Mouse (Mus musculus) megakaryocyte, embryonic 14.5 days (primary cell): Measurements from ENCODE around the gene Ncmap. TPM values are rescaled to one million over a fixed set of nuclear protein-coding genes. Genes with fewer than 3 reads are reported as not detected.
A peak's percentile ranks its signal among the peaks of the same experiment; 100 is the strongest.

ENCODE experiments used
- H3K27me3 ChIP-seq: replicated peaks from 2 replicates; pipeline ENCODE3; 2012; ENCODE audit warnings: inconsistent platforms
- H3K36me3 ChIP-seq: replicated peaks from 2 replicates; pipeline ENCODE3; 2012; ENCODE audit warnings: low read length, inconsistent platforms, mixed read lengths
- H3K4me1 ChIP-seq: 2 replicates; pipeline ENCODE4 v1.6.1; 2012; ENCODE audit warnings: inconsistent platforms
- H3K4me3 ChIP-seq: replicated peaks from 2 replicates; pipeline ENCODE3; 2012; ENCODE audit warnings: moderate library complexity, mild to moderate bottlenecking, inconsistent platforms
- H3K9me3 ChIP-seq: 2 replicates; pipeline ENCODE4 v1.6.1; 2012; ENCODE audit warnings: inconsistent platforms
- FLI1 ChIP-seq: IDR thresholded peaks from 2 replicates; pipeline ENCODE4 v1.6.1; 2012; ENCODE audit warnings: low read length, inconsistent platforms, mixed read lengths
- GATA1 ChIP-seq: IDR thresholded peaks from 3 replicates; pipeline ENCODE4 v1.6.1; 2012; ENCODE audit warnings: mixed read lengths, low read length, inconsistent platforms, borderline replicate concordance
- polyA plus RNA-seq: library from polyadenylated mRNA; stranded (reverse); fragments of >175 nt; gene quantifications from 2 replicates; pipeline ENCODE4 v1.2.3, GENCODE M21; 2012; ENCODE audit warnings: low replicate concordance; ENCODE audit not compliant: insufficient read depth

Ncmap gene
- polyA plus RNA-seq, 1 experiment: 2.2 TPM

DNA sequence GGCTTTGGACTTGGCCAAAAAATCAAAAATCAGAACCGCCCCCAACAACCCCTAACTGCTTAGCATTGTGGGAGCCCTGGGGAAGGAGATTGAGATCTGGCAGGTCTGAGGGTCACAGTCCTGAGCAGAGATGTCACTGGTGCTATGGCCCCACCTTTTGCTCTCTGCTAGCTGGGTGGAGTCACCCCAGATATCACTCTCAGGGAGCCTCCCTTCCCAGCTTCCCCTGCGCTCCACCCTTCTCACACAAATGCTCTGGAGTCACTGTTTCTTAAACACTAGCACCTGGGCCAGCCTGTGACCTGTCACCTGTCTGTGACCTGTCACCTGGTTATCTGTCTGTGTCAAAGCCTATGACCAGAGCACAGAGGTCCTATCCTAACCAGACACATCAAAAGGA, 6.9 kb upstream of the Ncmap start:
- no peak overlapping the region for H3K4me3 ChIP-seq
- H3K9me3 ChIP-seq: peaks cover 4% of the 10 kb centered on the region; the same call in 1 of the 2 replicates
- peaks cover 26% of the 10 kb centered on the region for H3K36me3 ChIP-seq
- peaks cover 5% of the 10 kb centered on the region for H3K27me3 ChIP-seq
- peaks cover 27% of the 10 kb centered on the region for H3K4me1 ChIP-seq
- TF ChIP-seq GATA1 (no peak), FLI1 (no peak)

DNA sequence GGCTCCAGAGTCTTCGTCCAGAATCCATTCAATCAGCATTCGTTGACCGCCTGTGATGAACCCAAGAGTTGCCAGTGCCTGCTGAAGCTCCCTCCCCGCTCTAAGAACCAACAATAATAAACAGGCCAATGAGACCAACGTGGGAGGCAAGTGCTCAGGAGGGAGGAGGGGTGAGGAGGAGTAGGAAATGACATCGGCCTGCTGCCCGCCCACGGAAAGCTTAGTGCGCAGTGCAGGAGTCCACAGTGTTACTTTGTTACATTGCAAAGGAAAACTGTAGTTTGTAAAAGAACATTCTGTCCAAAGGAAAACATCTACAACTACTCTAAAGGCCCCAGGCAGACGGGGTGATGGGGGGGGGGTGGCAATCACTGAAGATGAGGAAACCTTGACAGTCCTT, 6.0 kb upstream of the Ncmap start:
- no peak overlapping the region for H3K4me3 ChIP-seq
- peaks cover 10% of the 10 kb centered on the region for H3K27me3 ChIP-seq
- H3K4me1 ChIP-seq: peaks cover 27% of the 10 kb centered on the region
- no peaks in the 10 kb centered on the region for H3K9me3 ChIP-seq
- no peak for TF ChIP-seq FLI1
- TF ChIP-seq GATA1: no peak
- peaks cover 19% of the 10 kb centered on the region for H3K36me3 ChIP-seq

DNA sequence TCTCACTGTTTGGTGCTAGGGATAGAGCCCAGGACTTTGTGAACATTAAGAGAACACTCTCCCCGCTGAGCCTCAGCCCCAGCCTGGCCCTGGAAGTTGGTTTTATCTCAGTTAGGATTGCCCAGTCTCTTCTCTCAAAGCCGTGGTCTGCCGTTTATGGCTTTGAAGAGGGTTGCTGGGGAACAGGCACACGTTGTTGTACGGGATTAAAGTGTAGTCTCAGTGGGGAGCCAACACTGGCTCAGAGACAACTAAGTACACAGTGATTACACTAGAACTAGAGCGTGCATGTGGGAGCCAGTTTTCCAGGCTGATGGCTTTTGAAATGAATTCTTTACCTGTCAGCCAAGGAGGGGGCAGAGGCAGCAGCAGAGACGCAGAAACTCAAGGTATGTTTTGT, 3.9 kb upstream of the Ncmap start:
- Histone ChIP-seq H3K4me3 (no peak overlapping the region), H3K36me3 (peaks cover 12% of the 10 kb centered on the region), H3K27me3 (peaks cover 28% of the 10 kb centered on the region), H3K9me3 (no peaks in the 10 kb centered on the region), H3K4me1 (peaks cover 39% of the 10 kb centered on the region)
- TF ChIP-seq FLI1 (no peak), GATA1 (no peak)

DNA sequence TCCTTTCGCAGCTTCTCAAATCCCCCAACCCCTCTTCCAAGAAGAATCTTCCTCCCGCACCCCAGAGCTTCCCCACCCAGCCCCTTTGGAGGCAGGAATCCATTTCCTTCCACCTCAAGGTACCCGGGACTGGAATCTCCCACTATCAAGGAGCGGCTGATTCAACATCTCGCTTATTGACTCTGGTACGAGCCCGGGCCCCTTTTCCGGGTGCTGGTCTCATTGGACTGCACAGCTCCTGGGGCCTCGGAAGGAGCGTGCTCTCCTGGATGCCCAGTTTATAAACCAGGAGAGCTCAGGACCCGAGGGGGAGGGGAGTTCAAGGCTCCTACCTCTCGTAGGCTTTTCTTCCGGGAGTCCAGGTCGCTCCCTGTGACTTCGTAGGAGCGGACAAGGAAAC, 476 bp downstream of the Ncmap start:
- H3K36me3 ChIP-seq: peaks cover under 1% of the 10 kb centered on the region
- H3K4me1 ChIP-seq: peaks cover 27% of the 10 kb centered on the region
- H3K4me3 ChIP-seq: peak overlapping the region; percentile 84
- TF ChIP-seq FLI1 (no peak), GATA1 (no peak)
- peaks cover 59% of the 10 kb centered on the region for H3K27me3 ChIP-seq
- H3K9me3 ChIP-seq: peaks cover 15% of the 10 kb centered on the region

DNA sequence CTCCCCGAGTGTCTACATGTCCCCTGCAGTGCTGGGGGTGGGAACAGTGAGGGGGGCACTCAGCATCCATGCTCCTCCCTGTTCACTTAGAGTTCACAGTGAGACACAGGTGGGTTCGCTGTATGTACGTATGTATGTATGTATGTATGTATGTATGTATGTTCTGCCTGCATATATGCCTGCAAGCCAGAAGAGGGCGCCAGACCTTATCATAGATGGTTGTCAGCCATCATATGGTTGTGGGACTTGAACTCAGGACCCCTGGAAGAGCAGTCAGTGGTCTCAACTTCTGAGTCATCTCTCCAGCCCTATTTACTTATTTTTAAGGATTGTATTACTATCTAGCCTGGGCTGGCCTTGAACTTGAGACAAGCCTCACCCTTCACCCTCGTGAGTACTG, 1.7 kb downstream of the Ncmap start:
- peaks cover 67% of the 10 kb centered on the region for H3K27me3 ChIP-seq
- H3K9me3 ChIP-seq: peaks cover 19% of the 10 kb centered on the region
- H3K4me1 ChIP-seq: peaks cover 17% of the 10 kb centered on the region
- peak overlapping the region; percentile 24 for H3K4me3 ChIP-seq
- TF ChIP-seq FLI1 (no peak), GATA1 (no peak)
- no peaks in the 10 kb centered on the region for H3K36me3 ChIP-seq

DNA sequence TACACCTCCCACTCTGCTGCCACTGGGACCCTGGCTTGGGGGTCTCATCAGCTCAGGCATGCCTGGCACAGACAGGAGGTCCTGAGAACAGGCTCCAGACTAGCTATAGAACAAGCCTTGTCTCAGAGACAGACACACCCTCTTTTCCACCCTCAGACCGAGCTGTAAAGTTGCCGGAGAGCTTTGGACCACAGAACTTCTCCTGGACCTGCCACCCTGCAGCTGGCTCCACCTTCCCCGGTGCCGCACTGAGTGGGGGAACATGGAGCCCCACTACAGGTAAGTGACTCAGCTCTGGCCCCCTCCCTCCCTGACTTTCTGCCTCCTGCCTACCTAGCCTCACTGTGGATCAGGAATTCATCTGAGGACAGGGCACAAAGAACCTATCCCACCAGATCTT, 2.7 kb downstream of the Ncmap start:
- Histone ChIP-seq H3K9me3 (peaks cover 19% of the 10 kb centered on the region), H3K27me3 (peaks cover 70% of the 10 kb centered on the region), H3K4me1 (peaks cover 12% of the 10 kb centered on the region), H3K4me3 (no peak overlapping the region), H3K36me3 (no peaks in the 10 kb centered on the region)
- TF ChIP-seq FLI1 (no peak), GATA1 (no peak)

DNA sequence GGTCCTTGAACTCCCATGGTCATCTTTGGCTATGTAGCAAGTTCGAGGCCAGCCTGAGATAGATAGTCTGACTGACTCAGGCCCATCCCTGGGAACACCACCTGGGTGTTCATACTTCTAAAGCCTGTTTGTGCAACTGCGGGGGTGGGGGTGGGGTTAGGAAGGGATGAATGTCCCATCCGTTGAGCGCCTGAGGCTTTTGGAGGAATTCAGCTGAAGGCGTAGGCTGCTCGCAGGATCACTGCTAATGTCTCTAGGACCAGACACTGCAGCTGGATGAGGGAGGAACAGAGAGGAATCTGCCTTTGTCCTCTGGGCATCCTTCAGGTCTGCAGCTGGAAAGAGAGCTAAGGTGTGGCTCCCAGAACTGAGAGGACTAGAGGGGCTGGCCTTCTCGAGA, 3.4 kb downstream of the Ncmap start:
- Histone ChIP-seq H3K27me3 (peaks cover 70% of the 10 kb centered on the region), H3K4me3 (no peak overlapping the region), H3K4me1 (peaks cover 12% of the 10 kb centered on the region), H3K36me3 (no peaks in the 10 kb centered on the region), H3K9me3 (peaks cover 19% of the 10 kb centered on the region)
- TF ChIP-seq FLI1 (no peak), GATA1 (no peak)

DNA sequence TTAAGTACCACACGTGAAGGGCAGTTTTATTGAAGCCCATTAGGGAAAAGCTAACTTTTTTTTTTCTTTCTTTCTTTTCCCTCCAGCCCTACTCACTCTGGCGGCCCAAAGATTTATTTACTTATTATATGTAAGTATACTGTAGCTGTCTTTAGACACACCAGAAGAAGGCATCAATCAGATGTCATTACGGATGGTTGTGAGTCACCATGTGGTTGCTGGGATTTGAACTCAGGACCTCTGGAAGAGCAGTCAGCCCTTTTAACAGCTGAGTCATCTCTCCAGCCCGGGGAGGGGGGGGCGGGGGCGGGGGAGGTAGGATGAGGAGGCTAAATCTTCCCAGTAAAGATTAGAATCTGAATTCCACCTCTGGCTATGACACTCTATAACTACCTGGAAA, 4.6 kb downstream of the Ncmap start:
- Histone ChIP-seq H3K4me1 (peaks cover 10% of the 10 kb centered on the region), H3K9me3 (peaks cover 24% of the 10 kb centered on the region), H3K36me3 (no peaks in the 10 kb centered on the region), H3K27me3 (peaks cover 64% of the 10 kb centered on the region), H3K4me3 (no peak overlapping the region)
- TF ChIP-seq GATA1: no peak
- no peak for TF ChIP-seq FLI1

DNA sequence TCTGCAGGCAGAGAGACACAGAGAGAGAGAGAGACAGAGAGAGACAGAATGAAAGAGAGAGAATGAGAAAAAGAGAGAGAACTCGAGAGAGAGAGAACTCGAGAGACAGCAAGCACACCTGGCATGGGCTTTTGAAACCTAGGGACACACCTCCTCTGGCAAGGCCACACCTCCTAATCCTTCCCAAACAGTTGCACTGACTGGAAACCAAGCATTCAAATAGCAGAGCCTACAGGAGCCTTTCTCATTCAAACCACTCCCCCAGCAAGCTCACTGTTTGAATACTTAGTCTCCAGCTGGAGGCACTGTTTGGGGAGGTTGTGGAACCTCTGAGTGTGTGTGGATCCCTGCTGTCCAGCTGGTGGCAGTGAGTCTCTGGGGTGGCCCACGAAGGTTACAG, 5.2 kb downstream of the Ncmap start:
- Histone ChIP-seq H3K4me3 (no peak overlapping the region), H3K36me3 (no peaks in the 10 kb centered on the region), H3K4me1 (peaks cover 4% of the 10 kb centered on the region), H3K27me3 (peaks cover 64% of the 10 kb centered on the region), H3K9me3 (peaks cover 27% of the 10 kb centered on the region)
- no peak for TF ChIP-seq FLI1
- no peak for TF ChIP-seq GATA1

DNA sequence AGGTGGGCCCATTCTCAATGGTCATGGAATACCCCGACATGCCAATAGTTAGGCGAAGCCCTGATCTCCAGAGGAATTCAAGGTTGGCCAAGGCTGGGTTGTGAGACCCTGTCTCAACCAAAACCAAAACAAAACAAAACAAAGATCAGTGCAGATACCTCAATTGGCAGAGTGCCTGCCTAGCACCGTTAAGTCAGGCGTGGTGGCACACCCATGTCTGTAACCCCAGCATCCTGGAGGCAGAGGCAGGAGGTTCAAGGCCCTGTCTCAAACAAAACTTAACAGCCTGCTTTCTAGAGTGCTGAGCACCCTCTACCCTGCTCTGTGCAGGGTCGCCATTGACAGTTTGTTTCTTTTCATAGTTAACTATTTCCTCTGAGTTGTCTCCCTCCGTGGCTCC, 7.0 kb downstream of the Ncmap start:
- Histone ChIP-seq H3K4me3 (no peak overlapping the region), H3K9me3 (peaks cover 24% of the 10 kb centered on the region), H3K27me3 (peaks cover 58% of the 10 kb centered on the region), H3K4me1 (no peaks in the 10 kb centered on the region), H3K36me3 (no peaks in the 10 kb centered on the region)
- TF ChIP-seq GATA1 (no peak), FLI1 (no peak)

DNA sequence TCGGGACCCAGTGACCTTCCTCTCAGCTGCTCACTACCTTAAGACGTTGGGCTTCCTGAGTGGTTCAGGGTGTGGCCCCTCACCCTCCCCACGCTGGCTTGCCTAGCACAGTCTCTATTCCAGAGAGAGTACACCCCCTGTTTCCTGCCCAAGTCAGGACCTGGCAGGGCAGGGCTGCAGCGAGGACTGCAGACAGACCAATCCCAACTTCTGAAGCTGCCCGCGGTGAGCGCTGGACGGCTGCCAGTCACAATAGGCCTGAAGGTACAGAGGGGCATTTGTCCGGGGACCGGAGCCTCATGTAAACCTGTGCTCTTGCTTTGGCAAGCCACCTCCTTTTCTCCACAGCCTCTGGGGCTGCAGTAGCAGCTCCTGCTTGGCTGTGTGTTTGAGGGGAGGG, 12.4 kb downstream of the Ncmap start:
- H3K9me3 ChIP-seq: peaks cover 13% of the 10 kb centered on the region
- H3K4me3 ChIP-seq: no peak overlapping the region
- peaks cover 58% of the 10 kb centered on the region for H3K27me3 ChIP-seq
- no peak for TF ChIP-seq GATA1
- no peak for TF ChIP-seq FLI1
- H3K36me3 ChIP-seq: no peaks in the 10 kb centered on the region
- peaks cover 18% of the 10 kb centered on the region for H3K4me1 ChIP-seq
